Mouse (Mus musculus): ENCODE data around the gene Grm4. TPM values are rescaled to one million over a fixed set of nuclear protein-coding genes. Genes with fewer than 3 reads are reported as not detected.
A peak's percentile ranks its signal among the peaks of the same experiment; 100 is the strongest.

The Grm4 gene
- total RNA-seq, 2 experiments from 2014 or later: 0.11 to 0.14 TPM

DNA sequence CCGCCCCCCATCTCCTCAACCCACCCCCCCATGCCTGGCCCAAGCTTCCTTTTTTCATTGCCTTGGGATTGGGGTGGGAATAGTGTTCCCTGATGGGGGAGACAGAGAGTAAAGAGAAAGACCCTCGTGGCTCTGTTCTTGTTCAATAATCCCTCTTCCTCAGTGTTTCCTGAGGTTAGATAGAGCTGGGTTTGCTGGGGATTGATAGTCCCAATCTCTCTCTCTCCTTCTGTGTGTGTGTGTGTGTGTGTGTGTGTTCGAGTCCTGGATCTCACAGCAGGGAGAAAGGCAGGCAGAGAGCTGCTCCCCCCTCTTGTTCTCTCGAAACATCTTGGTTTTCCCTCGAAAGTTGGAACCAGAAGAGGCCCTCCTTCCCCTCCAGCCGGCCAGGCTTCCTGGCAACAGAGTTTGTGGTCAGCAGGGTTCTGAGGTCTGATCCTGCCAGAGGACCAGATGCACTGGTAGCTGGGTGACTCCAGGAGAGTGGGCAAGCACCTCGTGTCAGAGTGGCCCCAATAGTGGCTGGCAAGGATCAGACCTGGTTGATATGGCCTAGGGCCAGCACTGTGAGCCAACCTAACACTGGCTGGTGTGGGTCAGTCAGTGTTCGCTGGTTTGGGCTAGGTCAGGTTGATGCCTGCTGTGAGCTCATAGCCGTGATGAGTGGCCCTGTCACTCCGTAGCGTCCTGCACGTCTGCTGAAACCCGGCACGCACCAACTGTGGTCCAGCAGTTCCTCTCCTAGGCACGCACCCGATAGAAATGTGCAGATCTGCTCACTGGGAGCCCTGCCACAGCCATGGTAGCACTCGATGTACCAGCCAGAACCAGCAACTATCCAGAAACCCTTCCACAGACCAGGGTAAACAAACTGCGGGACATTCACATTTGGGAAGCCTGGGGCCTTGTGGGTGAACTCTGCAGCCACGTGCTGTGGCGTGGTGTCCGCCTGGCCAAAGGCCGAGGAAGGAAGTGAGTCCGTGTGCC, 31.3 kb upstream of the Grm4 start:
- no peak for DNase-seq
- intact Hi-C loops (cut with DNase I): no loop called here

GRCm38 (mm10) chr17:27551393-27551940, 30.3 kb upstream of the Grm4 start:
- DNase-seq: no peak
- intact Hi-C loops (cut with DNase I): no loop called here

DNA sequence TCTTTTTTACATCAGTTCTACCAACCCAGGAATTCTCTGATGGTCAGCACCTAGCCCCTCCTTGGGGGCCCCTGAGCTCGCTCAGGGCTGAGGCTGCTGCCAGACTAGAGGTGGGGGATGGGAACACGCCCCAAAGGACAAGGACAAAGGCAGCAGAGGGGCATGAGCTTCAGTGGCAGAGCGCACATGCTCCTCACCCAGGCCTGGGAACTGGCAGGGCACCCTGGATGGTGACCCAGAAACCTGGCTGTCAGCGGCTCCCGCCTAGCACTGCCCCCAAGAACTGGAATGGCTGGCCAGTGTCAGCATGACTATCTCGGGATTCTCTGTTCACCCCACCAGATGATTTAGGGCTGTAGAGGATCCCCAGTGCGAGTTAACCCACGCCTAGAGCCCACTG, 28.0 kb upstream of the Grm4 start:
- intact Hi-C loops (cut with DNase I): no loop called here
- DNase-seq: no peak

DNA sequence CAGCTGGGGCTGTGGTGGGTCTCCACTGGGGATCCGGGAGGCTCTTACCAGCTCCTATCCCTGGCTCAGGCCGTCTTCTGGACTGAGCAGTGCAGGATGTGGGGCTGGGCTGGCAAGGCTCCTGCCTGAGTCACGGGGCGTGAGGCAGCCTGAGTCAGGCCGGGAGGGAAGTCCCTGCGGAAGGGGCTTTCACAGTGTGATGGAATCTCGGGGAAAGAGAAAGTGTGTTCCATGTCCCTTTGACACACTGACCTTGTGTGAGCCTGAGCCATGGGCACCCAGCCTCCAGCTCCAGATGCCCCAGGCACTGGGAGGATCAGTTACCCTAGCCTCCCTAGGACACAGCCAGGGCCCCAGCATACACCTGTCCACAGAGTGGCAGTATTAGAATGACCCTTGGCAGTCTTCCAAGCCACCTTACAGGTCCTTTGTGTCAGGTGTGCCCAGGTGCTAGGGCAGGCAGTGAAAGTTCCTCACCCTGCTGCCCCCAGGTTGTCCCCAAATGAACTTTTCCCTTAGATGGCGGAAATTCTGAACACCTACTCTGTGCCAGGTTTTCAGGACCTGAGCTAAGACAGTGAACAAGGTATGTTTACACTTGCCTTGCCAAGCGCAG, 26.2 kb upstream of the Grm4 start:
- peak in 1 of 2 experiments; percentile 44 for DNase-seq
- intact Hi-C loops (cut with DNase I): no loop called here

DNA sequence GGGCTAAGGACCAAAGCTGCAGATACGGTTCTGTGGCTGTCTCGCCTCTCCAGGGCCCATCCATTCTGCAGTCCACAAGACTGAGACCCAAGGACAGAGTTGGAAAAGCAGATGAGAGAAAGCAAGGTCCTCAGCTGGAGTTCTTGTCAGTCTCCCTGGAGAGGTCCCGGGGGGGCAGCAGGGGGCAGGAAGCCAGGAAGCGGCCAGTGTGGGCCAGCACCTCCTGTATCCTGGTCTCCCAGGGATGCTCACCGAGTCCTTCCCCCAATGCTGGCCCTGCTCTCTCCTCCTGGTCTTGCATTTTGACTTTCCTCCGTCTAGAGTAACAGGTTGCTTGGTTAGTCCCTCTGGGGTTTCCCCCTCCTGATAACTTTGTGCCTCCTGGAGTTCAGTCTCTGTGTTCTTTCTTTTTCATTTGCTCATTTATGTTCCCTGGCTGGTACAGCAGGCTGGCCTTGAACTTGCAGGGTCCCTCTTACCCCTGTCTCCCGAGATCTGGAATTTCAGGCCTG, 25.4 kb upstream of the Grm4 start:
- DNase-seq: no peak
- intact Hi-C loops (cut with DNase I): no loop called here

GRCm38 (mm10) chr17:27545991-27546390, 24.8 kb upstream of the Grm4 start:
- intact Hi-C loops (cut with DNase I): no loop called here
- DNase-seq: no peak

DNA sequence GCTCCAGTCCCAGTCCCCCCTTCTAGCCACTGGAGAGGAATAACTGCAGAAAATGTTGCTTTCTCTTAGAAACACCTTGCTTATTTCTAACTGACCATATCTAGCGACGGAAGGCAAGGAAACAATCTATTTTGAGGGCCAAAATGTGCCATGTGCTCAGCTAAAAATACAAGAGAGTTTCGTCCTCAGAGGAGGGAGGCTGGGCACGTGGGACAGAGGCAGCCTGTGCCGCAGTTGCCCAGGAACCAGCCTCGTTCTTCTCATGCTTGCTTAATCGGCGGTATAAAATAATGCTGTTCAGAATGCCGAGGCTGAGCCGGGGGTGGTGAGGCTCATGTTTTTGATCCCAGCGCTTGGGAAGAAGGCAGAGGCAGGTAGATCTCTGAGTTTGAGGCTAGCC, 23.3 kb upstream of the Grm4 start:
- intact Hi-C loops (cut with DNase I): no loop called here

DNA sequence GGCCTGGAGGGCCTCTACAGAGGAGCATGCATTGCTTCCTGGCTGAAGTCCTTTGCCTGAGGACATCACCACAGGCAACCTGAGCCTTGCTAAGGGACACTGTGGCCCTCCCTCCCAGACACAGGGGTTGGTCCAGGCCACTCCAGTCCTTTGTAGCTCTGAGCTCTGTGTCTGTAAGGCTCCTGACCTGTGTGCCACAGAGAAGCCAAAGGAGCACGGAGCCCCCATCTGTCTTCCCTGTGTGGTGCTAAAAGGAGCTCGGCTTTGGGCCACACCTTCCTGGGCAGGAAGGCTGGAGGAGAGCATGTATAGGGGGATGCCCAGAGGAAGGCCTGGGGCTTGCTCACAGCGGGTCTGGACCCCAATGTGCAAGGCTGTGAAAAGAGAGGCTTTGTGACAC, 20.8 kb upstream of the Grm4 start:
- intact Hi-C loops (cut with DNase I): no loop called here
- no peak for DNase-seq

More for the DNA sequence above, 23.3 kb upstream of the Grm4 start:
- DNase-seq: no peak

- DNase-seq: no peak
- intact Hi-C loops (cut with DNase I): no loop called here
These were observed 20.1 kb upstream of the Grm4 start for GRCm38 (mm10) chr17:27541261-27541660.

DNA sequence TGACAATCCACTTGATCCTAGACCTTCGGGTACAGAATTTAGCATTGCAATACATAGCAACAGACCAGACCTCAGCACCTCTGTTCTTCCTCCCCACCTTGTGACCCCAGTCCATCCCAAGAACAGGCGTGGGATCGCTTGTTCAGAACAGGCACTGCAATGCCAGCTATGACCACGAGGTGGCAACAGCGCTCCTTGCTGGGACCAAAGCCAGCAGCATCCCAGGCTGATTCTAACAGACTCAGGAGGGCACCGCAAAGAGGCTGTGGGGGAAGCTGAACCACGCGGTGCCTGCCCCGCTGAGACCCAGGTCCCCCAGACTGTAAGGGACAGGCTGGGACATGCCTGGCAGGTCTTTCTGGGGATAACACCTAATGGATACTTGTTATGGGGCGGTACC, 13.5 kb upstream of the Grm4 start:
- intact Hi-C loops (cut with DNase I): loop anchor here (1.0 to 5.0 kb wide), 3 partner anchors 20 to 228 kb away; no protein-coding TSS in a partner anchor
- DNase-seq: peak; percentile 92 to 96

- DNase-seq: no peak
- intact Hi-C loops (cut with DNase I): no loop called here
These were observed 12.2 kb upstream of the Grm4 start for GRCm38 (mm10) chr17:27533354-27533753.

- intact Hi-C loops (cut with DNase I): no loop called here
- no peak for DNase-seq
These were observed 10.9 kb upstream of the Grm4 start for GRCm38 (mm10) chr17:27532095-27532494.

DNA sequence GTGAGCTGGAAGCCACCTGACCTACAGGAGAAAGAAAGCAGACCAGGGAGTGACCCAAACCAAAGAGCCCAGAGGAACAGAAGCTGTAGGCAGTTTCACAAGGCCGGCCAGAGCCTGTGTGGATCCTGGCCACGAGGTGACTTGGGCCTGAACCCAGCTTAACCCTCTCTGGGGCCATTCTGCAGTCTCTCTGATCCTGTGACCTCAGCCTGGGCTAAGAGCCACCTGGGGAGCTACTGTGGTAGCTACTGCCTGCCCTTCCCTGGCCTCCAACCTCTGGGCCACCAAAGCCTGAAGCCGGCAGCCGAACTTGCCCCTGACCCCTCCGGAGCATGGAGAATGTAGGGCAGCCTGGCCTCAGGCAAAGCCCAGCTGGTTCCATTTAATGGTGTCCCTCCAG, 7.6 kb upstream of the Grm4 start:
- no peak for DNase-seq
- intact Hi-C loops (cut with DNase I): no loop called here

- intact Hi-C loops (cut with DNase I): no loop called here
- no peak for DNase-seq
These were observed 6.8 kb upstream of the Grm4 start for GRCm38 (mm10) chr17:27528030-27528429.

DNA sequence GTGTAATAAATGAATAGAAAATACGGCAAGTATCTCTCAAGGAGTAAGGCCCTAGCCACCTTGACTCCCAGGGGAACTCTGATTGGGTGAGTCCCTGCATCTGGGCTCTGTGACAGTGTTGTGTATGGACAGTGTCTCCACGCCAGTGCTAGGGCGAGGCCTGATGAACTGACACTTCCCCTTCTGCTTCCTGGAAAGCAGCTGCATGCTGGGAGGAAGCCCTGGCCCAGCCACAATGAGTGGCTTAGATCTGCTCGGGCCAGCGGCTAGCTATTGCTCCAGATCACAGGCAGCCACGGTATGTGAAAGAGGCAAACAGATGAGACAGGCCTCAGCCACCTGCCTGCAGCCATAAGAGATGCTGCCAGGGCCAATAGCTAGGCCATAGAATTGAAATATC, 6.0 kb upstream of the Grm4 start:
- intact Hi-C loops (cut with DNase I): no loop called here
- no peak for DNase-seq

- intact Hi-C loops (cut with DNase I): loop anchor here (5.0 kb wide), 2 partner anchors 266 to 491 kb away; no protein-coding TSS in a partner anchor
- DNase-seq: no peak
These were observed 1.9 kb upstream of the Grm4 start for GRCm38 (mm10) chr17:27523121-27523520.

DNA sequence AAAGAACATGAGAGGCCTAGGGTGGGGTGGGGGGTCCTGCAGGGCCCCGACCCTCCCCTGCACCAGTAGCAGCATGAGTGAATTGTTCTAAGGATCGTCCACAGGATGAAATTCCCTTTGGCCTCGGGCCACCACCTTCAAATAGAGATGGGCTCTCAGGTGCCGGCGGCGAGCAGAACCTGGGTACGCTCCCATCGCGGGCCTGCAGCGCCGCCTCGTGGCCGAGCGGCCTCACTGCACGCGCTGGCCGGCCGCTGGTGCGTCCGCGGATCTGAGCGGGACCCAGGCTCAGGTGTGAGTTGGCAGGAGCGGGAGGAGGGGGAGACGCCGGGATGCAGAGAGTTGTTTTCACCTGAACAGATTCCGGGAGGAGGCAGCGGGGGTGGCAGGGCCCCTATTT, 646 bp downstream of the Grm4 start:
- intact Hi-C loops (cut with DNase I): loop anchor here (1.0 to 5.0 kb wide), 3 partner anchors 263 to 488 kb away; no protein-coding TSS in a partner anchor
- peak; percentile 51 to 71 for DNase-seq

GRCm38 (mm10) chr17:27518700-27519595, 2.3 kb downstream of the Grm4 start:
- intact Hi-C loops (cut with DNase I): loop anchor here (2.0 kb wide), 1 partner anchor 306 kb away; no protein-coding TSS in a partner anchor
- no peak for DNase-seq

DNA sequence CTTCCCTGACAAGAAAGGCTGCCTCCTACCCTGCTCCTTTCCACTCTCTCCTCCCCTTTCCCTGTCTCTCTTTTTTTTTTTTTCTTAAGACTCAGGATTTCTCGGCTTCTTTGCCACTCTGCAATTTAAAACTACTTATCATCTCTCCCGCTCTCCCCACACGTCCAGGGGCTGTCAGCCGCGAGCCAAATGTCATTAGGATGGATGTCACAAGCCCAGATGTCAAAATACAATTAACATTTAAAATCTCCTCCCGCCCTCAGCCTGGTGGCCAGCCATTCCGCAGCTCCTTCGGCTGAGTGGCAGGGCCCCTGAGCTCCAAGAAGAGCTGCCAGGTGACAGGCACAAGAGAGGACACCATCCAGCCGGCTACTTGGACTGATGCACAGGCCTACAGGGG, 2.9 kb downstream of the Grm4 start:
- no peak for DNase-seq
- intact Hi-C loops (cut with DNase I): loop anchor here (2.0 kb wide), 1 partner anchor 305 kb away; no protein-coding TSS in a partner anchor

All from heart, postnatal 36 days (tissue).